Mouse (Mus musculus) heart, postnatal 0 days (tissue): Measurements from ENCODE around the gene Vps8. TPM values are rescaled to one million over a fixed set of nuclear protein-coding genes. Genes with fewer than 3 reads are reported as not detected.
A peak's percentile ranks its signal among the peaks of the same experiment; 100 is the strongest.

Experiments used
- ATAC-seq: fragments of 200-750 bp; cut with Nextera tagmentation; 2 replicates; pipeline ENCODE4 v1.8.0; 2017; ENCODE audit warnings: low read depth, moderate number of reproducible peaks, moderate library complexity; ENCODE audit not compliant: insufficient read depth
- DNase-seq: peaks from one replicate; pipeline ENCODE4 v3.0.0-alpha.2; 2016; ENCODE audit warnings: low spot score
- H3K27ac ChIP-seq: fragments of 300-500 bp; sonication (generic); 2 replicates; pipeline ENCODE4 v1.5.1; 2014; ENCODE audit warnings: low read depth, mild to moderate bottlenecking
- H3K27me3 ChIP-seq: fragments of 300-500 bp; sonication (generic); 2 replicates; pipeline ENCODE4 v1.6.1; 2014; ENCODE audit warnings: low read length, mixed read lengths; ENCODE audit not compliant: control insufficient read depth, insufficient read depth
- H3K36me3 ChIP-seq: fragments of 300-500 bp; sonication (generic); replicated peaks from 2 replicates; pipeline ENCODE4 v1.6.1; 2014; ENCODE audit warnings: low read length, mixed read lengths; ENCODE audit not compliant: control insufficient read depth, insufficient read depth
- H3K4me1 ChIP-seq: fragments of 300-500 bp; sonication (generic); 2 replicates; pipeline ENCODE4 v1.6.1; 2014; ENCODE audit warnings: antibody characterized with exemption; ENCODE audit not compliant: control insufficient read depth, insufficient read depth
- H3K4me2 ChIP-seq: fragments of 300-500 bp; sonication (generic); 2 replicates; pipeline ENCODE4 v1.6.1; 2014; ENCODE audit warnings: low read depth, mild to moderate bottlenecking, low read length, moderate library complexity
- H3K4me3 ChIP-seq: fragments of 300-500 bp; sonication (generic); 2 replicates; pipeline ENCODE4 v1.5.1; 2014; ENCODE audit warnings: low read depth, low read length
- H3K9ac ChIP-seq: fragments of 300-500 bp; sonication (generic); replicated peaks from 2 replicates; pipeline ENCODE4 v1.6.1; 2014; ENCODE audit warnings: low read depth, low read length, mixed read lengths
- H3K9me3 ChIP-seq: fragments of 300-500 bp; sonication (generic); replicated peaks from 2 replicates; pipeline ENCODE4 v1.6.1; 2016; ENCODE audit warnings: low read length; ENCODE audit not compliant: control insufficient read depth
- CTCF ChIP-seq: IDR thresholded peaks from 2 replicates; pipeline ENCODE4 v1.5.1; 2016; ENCODE audit warnings: antibody characterized with exemption, control low read depth, low read depth
- EP300 ChIP-seq: IDR thresholded peaks from 2 replicates; pipeline ENCODE4 v1.6.1; 2016; ENCODE audit warnings: antibody characterized with exemption, low read depth
- WGBS: fragments of 180-500 bp; shearing (Covaris S2); extraction: QIAGEN DNeasy Blood & Tissue Kit; methylation state at CpG from one replicate; pipeline ENCODE4 v1.1.7; 2014; 5-methylcytosine and 5-hydroxymethylcytosine counted together
- polyA plus RNA-seq: library from polyadenylated mRNA; unstranded; fragments of >200 nt; fragmentation: Nextera tagmentation; extraction: Ambion mirVana; gene quantifications from 2 replicates; pipeline ENCODE4 v1.2.1, GENCODE M21; 2015
- total RNA-seq: library from RNA; depleted of rRNA; stranded (reverse); fragments of >200 nt; gene quantifications from 2 replicates; pipeline ENCODE4 v1.2.3, GENCODE M21; 2014; ENCODE audit warnings: low replicate concordance

The Vps8 gene
- total and polyA plus RNA-seq, 2 experiments from 2014 or later = 21.3 to 94.8 TPM

DNA sequence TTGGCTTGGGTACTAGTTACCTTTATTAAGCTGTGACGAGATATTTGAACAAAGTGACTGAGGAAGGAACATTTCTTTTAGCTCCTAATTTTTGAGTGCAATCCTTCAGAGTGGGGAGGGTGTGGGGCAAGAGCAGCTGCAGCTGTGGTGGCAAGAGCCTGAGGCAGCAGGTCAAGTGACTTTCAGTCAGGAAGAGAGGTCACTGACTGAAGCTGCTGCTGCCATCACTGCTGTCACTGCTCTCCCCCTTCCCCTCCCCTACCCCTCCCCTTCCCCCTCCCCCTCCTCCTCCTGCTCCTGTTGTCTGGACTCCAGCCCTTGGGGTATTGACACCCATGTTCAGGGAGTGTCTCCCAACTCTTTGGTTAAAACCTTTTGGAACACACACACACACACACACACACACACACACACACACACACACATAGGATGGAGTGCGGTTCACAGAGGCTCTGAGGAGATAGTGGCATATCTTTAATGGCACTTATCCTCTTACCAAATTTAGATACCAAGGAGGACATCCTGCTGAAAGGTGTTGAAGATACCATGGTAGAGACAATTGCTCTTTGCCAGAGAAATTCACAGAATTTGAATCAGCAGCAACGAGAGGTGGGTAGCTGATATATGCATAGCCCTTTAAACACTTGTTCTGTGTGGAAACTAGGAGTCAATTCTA, 139.8 kb downstream of the Vps8 start:
- Histone ChIP-seq H3K27me3 (no peaks in the 10 kb centered on the region), H3K9ac (no peak overlapping the region), H3K4me3 (no peak overlapping the region), H3K4me2 (no peak overlapping the region), H3K9me3 (no peaks in the 10 kb centered on the region), H3K36me3 (peaks cover 20% of the 10 kb centered on the region), H3K4me1 (peaks cover 9% of the 10 kb centered on the region), H3K27ac (peak overlapping the region; percentile 48)
- DNase-seq (no peak), ATAC-seq (peak; percentile 55)
- 40% methylated on average over 3 of the region's 3 CpGs for WGBS
- TF ChIP-seq EP300 (no peak), CTCF (no peak)

GRCm38 (mm10) chr16:21563322-21563721, 140.4 kb downstream of the Vps8 start:
- peak overlapping the region; percentile 48 for H3K27ac ChIP-seq
- H3K4me1 ChIP-seq = peaks cover 9% of the 10 kb centered on the region
- WGBS = 26% methylated on average over 6 of the region's 6 CpGs
- no peaks in the 10 kb centered on the region for H3K27me3 ChIP-seq
- ATAC-seq = peak; percentile 74
- TF ChIP-seq CTCF (no peak), EP300 (no peak)
- H3K9ac ChIP-seq = no peak overlapping the region
- no peaks in the 10 kb centered on the region for H3K9me3 ChIP-seq
- no peak overlapping the region for H3K4me3 ChIP-seq
- H3K36me3 ChIP-seq = peaks cover 25% of the 10 kb centered on the region
- peak; percentile 38 for DNase-seq
- H3K4me2 ChIP-seq = no peak overlapping the region

DNA sequence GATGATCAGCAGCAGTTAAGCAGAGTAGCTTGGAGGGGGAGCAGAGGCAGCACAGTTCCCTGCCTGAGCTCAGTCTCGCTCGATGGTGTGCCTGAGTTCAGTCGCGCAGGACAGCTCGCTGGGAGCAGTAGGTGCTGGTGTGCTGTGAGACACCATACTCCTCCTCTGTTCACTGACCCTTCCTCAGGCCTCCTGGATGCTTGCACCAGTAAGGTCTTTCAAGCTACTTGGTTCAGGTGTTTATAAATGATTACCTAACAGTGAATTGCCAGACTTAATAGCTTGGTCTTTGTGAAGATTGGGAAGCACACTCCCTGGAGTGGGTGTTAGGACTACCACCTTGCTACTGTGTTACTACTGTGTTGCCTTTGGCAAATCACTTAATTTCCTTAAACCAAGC, 144.2 kb downstream of the Vps8 start:
- Histone ChIP-seq H3K4me3 (no peak overlapping the region), H3K27ac (no peak overlapping the region), H3K9me3 (no peaks in the 10 kb centered on the region), H3K9ac (no peak overlapping the region), H3K36me3 (0 out of 2 replicates have a peak, but pooled peaks cover 13% of the 10 kb centered on the region), H3K4me1 (peaks cover 8% of the 10 kb centered on the region), H3K4me2 (no peak overlapping the region), H3K27me3 (no peaks in the 10 kb centered on the region)
- TF ChIP-seq CTCF = no peak
- no peak for TF ChIP-seq EP300
- ATAC-seq (no peak), DNase-seq (no peak)
- 94% methylated on average over 5 of the region's 5 CpGs for whole genome bisulfite sequencing

- Histone ChIP-seq H3K27ac (no peak overlapping the region), H3K4me1 (no peaks in the 10 kb centered on the region), H3K9ac (no peak overlapping the region), H3K9me3 (no peaks in the 10 kb centered on the region), H3K4me3 (no peak overlapping the region), H3K36me3 (0 out of 2 replicates have a peak, but pooled peaks cover 18% of the 10 kb centered on the region), H3K4me2 (no peak overlapping the region), H3K27me3 (no peaks in the 10 kb centered on the region)
- WGBS = 88% methylated on average over 7 of the region's 7 CpGs
- DNase-seq (no peak), ATAC-seq (no peak)
- TF ChIP-seq EP300 = no peak
Measured at GRCm38 (mm10) chr16:21569952-21570351, 147.0 kb downstream of the Vps8 start.

- Histone ChIP-seq H3K9me3 (no peaks in the 10 kb centered on the region), H3K4me3 (no peak overlapping the region), H3K27me3 (no peaks in the 10 kb centered on the region), H3K4me1 (no peaks in the 10 kb centered on the region), H3K9ac (no peak overlapping the region), H3K36me3 (0 out of 2 replicates have a peak, but pooled peaks cover 13% of the 10 kb centered on the region), H3K4me2 (no peak overlapping the region), H3K27ac (no peak overlapping the region)
- WGBS = 84% methylated on average over 5 of the region's 5 CpGs
- TF ChIP-seq CTCF (no peak), EP300 (no peak)
- DNase-seq = no peak
- ATAC-seq = no peak
Measured at GRCm38 (mm10) chr16:21570786-21571185, 147.9 kb downstream of the Vps8 start.

DNA sequence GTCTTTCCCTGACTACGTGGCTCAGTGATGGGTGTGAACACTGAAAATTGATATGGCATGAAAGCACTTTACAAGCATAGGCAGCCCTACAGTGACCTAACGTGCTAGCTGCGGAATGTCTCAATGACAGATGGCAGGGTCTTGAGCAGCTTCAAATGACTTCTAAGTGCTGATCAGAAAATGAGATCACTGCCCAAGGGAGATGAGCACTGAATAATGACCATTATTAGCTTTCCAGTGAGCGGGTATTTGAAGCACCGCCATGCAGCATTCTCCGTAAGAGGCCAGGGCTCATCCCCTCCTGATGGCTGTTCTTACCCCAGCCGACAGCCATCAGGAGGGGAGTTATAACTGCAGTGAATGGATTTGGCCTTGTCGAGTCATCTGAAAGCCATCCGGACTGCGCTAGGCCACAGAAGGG, 153.1 kb downstream of the Vps8 start:
- no peak overlapping the region for H3K4me3 ChIP-seq
- no peaks in the 10 kb centered on the region for H3K4me1 ChIP-seq
- H3K27me3 ChIP-seq = no peaks in the 10 kb centered on the region
- no peak for ATAC-seq
- H3K9me3 ChIP-seq = no peaks in the 10 kb centered on the region
- no peak overlapping the region for H3K9ac ChIP-seq
- no peak overlapping the region for H3K27ac ChIP-seq
- H3K4me2 ChIP-seq = no peak overlapping the region
- no peak for DNase-seq
- TF ChIP-seq CTCF = no peak
- no peak for TF ChIP-seq EP300
- peaks cover 16% of the 10 kb centered on the region for H3K36me3 ChIP-seq
- WGBS = 76% methylated on average over 10 of the region's 10 CpGs
